Mouse (Mus musculus) lung, postnatal 4 days (tissue): ENCODE measurements around the gene Gpd2.

ENCODE experiments used
- DNase-seq, 2 experiments: peaks; one replicate each; pipeline ENCODE4 v3.0.0; 2021

Gpd2 gene

GRCm38 (mm10) chr2:57304212-57304611, 66.8 kb downstream of the Gpd2 start:
- no peak for DNase-seq

DNA sequence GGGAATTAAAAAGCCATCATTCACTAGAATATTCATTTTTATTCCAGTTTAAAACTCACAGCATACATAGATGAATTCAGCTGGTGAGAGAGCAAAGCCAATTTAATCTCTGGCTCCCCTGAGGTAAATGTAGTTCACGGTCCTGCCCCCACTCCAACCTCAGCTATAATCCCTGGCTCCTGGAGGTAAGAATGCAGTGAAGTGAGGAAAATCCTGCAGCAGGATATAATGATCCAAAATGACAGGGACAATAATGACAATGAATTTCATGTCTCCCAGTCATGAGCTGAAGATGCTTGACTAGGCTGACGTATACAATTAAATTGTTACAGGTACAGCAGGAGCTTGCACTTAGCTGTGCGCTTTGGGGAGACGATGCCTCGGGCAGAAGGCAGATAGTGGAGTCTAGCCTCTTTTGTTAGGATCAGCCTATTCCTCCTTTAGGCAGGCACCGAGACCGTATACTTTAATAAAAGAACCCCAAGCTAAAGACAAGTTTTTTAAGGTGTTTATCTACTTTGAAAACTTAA, 74.9 kb downstream of the Gpd2 start:
- DNase-seq, result no peak

DNA sequence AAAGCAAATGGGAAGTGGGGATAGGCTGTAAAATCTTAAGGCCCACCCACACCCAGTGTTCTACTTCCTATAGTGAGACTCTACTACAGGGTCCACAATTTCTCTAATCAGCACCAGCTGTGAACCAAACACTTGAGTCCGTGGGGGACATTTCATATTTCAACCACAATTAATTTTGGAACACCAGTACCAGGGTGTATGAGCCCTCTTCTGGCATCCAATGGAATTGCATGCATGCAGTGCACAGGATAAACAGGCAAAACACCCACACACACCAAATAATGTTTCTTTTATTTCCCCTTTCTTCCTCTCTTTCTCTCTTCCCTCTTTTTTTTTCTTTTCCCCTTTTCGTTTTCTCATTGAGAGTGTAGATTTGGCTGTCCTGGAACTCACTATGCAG, 78.6 kb downstream of the Gpd2 start:
- DNase-seq, result peak in 1 of 2 experiments; percentile 53

DNA sequence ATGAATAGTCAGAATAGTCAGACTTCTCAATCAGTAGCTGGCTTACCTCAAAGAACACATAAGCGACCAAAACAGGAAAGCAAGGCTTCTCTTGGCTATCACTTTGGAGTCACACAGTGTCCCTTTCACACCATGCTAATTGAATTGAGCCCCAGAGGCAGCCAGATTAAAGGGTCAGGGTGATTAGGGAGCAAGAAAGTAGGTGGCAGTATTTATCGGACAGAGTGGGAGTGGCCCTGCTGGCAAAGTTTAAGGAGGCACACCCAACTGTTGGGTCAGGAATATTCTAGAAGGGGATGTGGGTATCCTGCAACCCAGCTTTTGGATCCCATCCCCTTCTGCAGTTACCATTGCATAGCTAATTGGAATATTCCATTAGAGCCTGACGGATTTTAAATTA, 80.9 kb downstream of the Gpd2 start:
- no peak for DNase-seq

DNA sequence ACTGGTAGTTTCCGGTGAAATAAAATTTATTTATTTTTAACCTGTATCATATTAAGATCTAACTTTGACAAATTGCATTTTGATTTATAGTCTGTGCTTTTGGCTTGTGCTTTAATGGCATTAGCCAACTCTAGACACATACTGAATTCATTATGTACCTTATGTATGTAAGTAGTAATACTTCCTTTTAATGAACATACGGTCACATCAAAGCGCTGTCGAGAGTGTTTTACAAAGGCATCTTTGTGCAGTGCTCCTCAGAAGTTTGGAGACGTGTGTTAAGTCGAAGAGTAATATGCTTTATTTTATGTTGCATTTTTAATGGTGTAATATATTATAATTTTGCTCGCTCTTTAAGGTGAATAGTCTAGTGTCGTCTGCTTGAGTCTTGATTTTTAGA, 88.7 kb downstream of the Gpd2 start:
- no peak for DNase-seq

GRCm38 (mm10) chr2:57329327-57329726, 91.9 kb downstream of the Gpd2 start:
- DNase-seq, result no peak

GRCm38 (mm10) chr2:57330812-57331211, 93.4 kb downstream of the Gpd2 start:
- no peak for DNase-seq

GRCm38 (mm10) chr2:57331266-57331665, 93.8 kb downstream of the Gpd2 start:
- no peak for DNase-seq

DNA sequence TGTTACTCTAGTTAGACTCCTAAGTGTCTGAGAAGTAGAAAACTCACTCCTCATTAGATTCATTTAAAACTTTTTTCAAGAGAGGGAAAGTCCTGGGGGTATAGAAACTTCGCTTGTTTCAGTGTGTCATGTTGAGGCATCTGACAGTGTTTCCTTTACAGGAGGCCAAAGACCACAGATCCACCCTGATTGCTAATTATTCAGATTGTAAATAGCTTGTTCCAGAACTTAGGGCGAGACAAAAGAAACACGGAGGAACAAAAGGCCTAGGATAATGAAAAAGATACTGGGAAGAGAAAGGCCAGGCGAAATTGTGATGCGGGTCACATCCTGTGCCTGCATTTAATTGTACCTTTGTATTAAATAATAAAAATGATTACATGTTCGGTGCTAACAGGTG, 96.0 kb downstream of the Gpd2 start:
- DNase-seq, result no peak

GRCm38 (mm10) chr2:57335397-57335796, 98.0 kb downstream of the Gpd2 start:
- DNase-seq, result no peak

DNA sequence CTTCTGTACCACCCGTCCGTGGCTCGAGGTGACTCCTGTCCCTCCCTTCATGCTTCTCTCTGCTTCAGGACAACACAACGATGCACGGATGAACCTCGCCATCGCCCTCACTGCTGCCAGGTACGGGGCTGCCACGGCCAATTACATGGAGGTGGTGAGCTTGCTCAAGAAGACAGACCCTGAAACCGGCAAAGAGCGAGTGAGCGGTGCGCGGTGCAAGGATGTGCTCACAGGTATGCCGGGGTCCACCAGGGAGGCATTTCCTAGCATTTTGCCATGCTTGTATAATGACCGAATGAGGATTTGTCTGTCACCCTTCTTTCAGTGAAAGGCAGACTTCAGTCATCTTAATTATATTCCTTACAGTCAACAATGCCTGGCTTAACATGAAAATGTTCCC, 101.3 kb downstream of the Gpd2 start:
- DNase-seq, result no peak

GRCm38 (mm10) chr2:57342910-57343309, 105.5 kb downstream of the Gpd2 start:
- no peak for DNase-seq

DNA sequence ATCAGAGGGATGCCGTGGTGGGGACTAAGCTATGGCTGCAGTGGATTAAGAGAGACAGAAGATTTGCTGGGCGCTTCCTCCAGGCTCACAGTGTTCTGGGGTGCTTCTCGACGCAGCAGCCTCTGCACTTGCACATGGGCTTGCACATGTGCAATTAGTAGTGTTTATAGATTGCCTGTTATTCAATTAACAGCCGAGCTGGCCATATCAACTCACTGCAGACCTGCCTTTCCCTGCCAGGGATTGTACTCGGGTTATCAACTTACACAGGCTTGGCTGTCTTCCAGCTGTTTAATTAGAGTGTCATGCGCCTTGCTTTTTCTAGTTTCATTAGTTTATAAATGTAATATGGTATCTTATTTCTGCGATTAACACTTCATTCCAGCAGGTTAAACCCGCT, 113.2 kb downstream of the Gpd2 start:
- no peak for DNase-seq

GRCm38 (mm10) chr2:57353722-57354432, 116.4 kb downstream of the Gpd2 start:
- DNase-seq, result peak in 1 of 2 experiments; percentile 11

- no peak for DNase-seq
These were observed 117.4 kb downstream of the Gpd2 start for GRCm38 (mm10) chr2:57354848-57355247.

- no peak for DNase-seq
These were observed 118.9 kb downstream of the Gpd2 start for GRCm38 (mm10) chr2:57356222-57356822.

- no peak for DNase-seq
These were observed 125.1 kb downstream of the Gpd2 start for GRCm38 (mm10) chr2:57362503-57362902.

GRCm38 (mm10) chr2:57374647-57375046, 137.2 kb downstream of the Gpd2 start:
- no peak for DNase-seq

- DNase-seq, result no peak
These were observed 137.9 kb downstream of the Gpd2 start for GRCm38 (mm10) chr2:57375138-57375837.

- no peak for DNase-seq
These were observed 140.9 kb downstream of the Gpd2 start for GRCm38 (mm10) chr2:57378147-57378889.

DNA sequence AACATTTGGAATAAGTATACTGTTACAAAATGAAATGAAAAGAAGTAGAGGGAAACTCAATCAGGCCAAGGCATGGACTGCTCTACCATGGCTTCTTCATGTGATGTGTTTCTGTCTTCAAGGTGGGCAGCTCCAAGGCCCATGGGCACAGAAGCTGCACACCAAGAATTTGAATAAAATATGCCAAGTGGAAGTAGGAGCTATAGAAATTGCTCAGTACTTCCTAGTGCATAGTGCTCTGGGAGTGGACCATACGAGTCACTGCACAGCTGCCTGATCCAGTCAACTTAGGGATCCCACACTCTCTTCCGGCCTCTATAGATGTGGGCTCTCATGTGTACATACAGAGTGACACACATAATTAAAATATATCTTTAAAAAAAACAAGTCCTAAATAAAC, 147.2 kb downstream of the Gpd2 start:
- no peak for DNase-seq

GRCm38 (mm10) chr2:57387816-57388215, 150.4 kb downstream of the Gpd2 start:
- DNase-seq, result no peak

DNA sequence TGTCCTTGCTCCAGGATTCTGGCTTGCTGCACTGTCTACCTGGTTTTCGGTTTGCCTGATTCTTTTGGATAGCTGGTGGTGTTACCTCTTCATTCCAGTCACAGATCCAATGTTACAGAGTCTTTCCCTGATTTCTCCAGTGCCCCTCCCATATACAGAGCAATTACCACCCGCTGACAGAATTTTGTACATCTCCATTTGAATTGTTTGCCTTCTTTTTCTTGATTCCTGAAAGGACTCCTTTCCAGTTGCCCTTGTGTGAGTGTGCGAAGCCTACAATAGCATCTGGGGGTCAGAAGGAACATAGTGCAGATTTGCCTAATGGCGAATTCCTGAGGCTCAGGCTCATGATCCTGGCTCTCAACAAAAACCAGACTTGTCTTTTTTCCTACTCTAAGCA, 157.6 kb downstream of the Gpd2 start:
- DNase-seq, result no peak
